Mouse (Mus musculus): ENCODE data around the gene Lpp. TPM values are rescaled to one million over a fixed set of nuclear protein-coding genes. Genes with fewer than 3 reads are reported as not detected.
A peak's percentile ranks its signal among the peaks of the same experiment; 100 is the strongest.

The Lpp gene
- polyA plus RNA-seq, 1 experiment from 2014 or later, result 42.7 TPM

- WGBS, result 84% methylated on average over 6 of the region's 6 CpGs
- H3K9ac ChIP-seq (ENCODE audit: low read depth, low read length), result no peak overlapping the region
These were observed 252.7 kb downstream of the Lpp start for GRCm38 (mm10) chr16:24645906-24646603.

GRCm38 (mm10) chr16:24651655-24652654, 258.6 kb downstream of the Lpp start:
- WGBS, result 85% methylated on average over 8 of the region's 8 CpGs
- Histone ChIP-seq H3K27me3 (replicated peaks; ENCODE audit: control insufficient read depth, insufficient read depth, low read length) (no peaks in the 10 kb centered on the region), H3K9ac (ENCODE audit: low read depth, low read length) (no peak overlapping the region), H3K9me3 (ENCODE audit: control insufficient read depth, low read length) (no peaks in the 10 kb centered on the region), H3K27ac (replicated peaks; ENCODE audit: low read depth, low read length) (no peak overlapping the region), H3K4me3 (ENCODE audit: low read depth, low read length) (no peak overlapping the region), H3K4me2 (ENCODE audit: low read depth, low read length) (no peak overlapping the region), H3K4me1 (ENCODE audit: control insufficient read depth, insufficient read depth, low read length) (no peaks in the 10 kb centered on the region), H3K36me3 (ENCODE audit: control insufficient read depth, insufficient read depth, low read length) (no peaks in the 10 kb centered on the region)
- ATAC-seq (ENCODE audit: low read depth) (no peak), DNase-seq (ENCODE audit: low spot score) (peak; percentile 16)

More at GRCm38 (mm10) chr16:24645906-24646603, 252.7 kb downstream of the Lpp start:
- ATAC-seq (ENCODE audit: low read depth) (no peak), DNase-seq (ENCODE audit: low spot score) (no peak)
- no peak overlapping the region for H3K4me3 ChIP-seq (ENCODE audit: low read depth, low read length)
- no peak overlapping the region for H3K27ac ChIP-seq (replicated peaks; ENCODE audit: low read depth, low read length)
- H3K36me3 ChIP-seq (ENCODE audit: control insufficient read depth, insufficient read depth, low read length), result no peaks in the 10 kb centered on the region
- 0 out of 2 replicates have a peak, but pooled peaks cover 7% of the 10 kb centered on the region for H3K4me1 ChIP-seq (ENCODE audit: control insufficient read depth, insufficient read depth, low read length)
- no peaks in the 10 kb centered on the region for H3K9me3 ChIP-seq (ENCODE audit: control insufficient read depth, low read length)
- H3K4me2 ChIP-seq (ENCODE audit: low read depth, low read length), result no peak overlapping the region
- no peaks in the 10 kb centered on the region for H3K27me3 ChIP-seq (replicated peaks; ENCODE audit: control insufficient read depth, insufficient read depth, low read length)

- H3K4me2 ChIP-seq (ENCODE audit: low read depth, low read length), result no peak overlapping the region
- ATAC-seq (ENCODE audit: low read depth), result no peak
These were observed 259.7 kb downstream of the Lpp start for GRCm38 (mm10) chr16:24653041-24653440.

GRCm38 (mm10) chr16:24655116-24655515, 261.8 kb downstream of the Lpp start:
- Histone ChIP-seq H3K27ac (replicated peaks; ENCODE audit: low read depth, low read length) (no peak overlapping the region), H3K4me2 (ENCODE audit: low read depth, low read length) (no peak overlapping the region), H3K4me3 (ENCODE audit: low read depth, low read length) (no peak overlapping the region), H3K4me1 (ENCODE audit: control insufficient read depth, insufficient read depth, low read length) (no peaks in the 10 kb centered on the region), H3K27me3 (replicated peaks; ENCODE audit: control insufficient read depth, insufficient read depth, low read length) (no peaks in the 10 kb centered on the region), H3K9me3 (ENCODE audit: control insufficient read depth, low read length) (no peaks in the 10 kb centered on the region), H3K9ac (ENCODE audit: low read depth, low read length) (no peak overlapping the region), H3K36me3 (ENCODE audit: control insufficient read depth, insufficient read depth, low read length) (no peaks in the 10 kb centered on the region)
- ATAC-seq (ENCODE audit: low read depth) (no peak), DNase-seq (ENCODE audit: low spot score) (no peak)
- 62% methylated on average over 3 of the region's 3 CpGs for WGBS

More at GRCm38 (mm10) chr16:24653041-24653440, 259.7 kb downstream of the Lpp start:
- WGBS, result 69% methylated on average over 5 of the region's 5 CpGs
- Histone ChIP-seq H3K27ac (replicated peaks; ENCODE audit: low read depth, low read length) (no peak overlapping the region), H3K27me3 (replicated peaks; ENCODE audit: control insufficient read depth, insufficient read depth, low read length) (no peaks in the 10 kb centered on the region), H3K36me3 (ENCODE audit: control insufficient read depth, insufficient read depth, low read length) (no peaks in the 10 kb centered on the region), H3K4me1 (ENCODE audit: control insufficient read depth, insufficient read depth, low read length) (no peaks in the 10 kb centered on the region), H3K9me3 (ENCODE audit: control insufficient read depth, low read length) (no peaks in the 10 kb centered on the region), H3K4me3 (ENCODE audit: low read depth, low read length) (no peak overlapping the region), H3K9ac (ENCODE audit: low read depth, low read length) (no peak overlapping the region)
- no peak for DNase-seq (ENCODE audit: low spot score)

GRCm38 (mm10) chr16:24656026-24656425, 262.7 kb downstream of the Lpp start:
- DNase-seq (ENCODE audit: low spot score) (no peak), ATAC-seq (ENCODE audit: low read depth) (no peak)
- Histone ChIP-seq H3K4me3 (ENCODE audit: low read depth, low read length) (no peak overlapping the region), H3K4me1 (ENCODE audit: control insufficient read depth, insufficient read depth, low read length) (no peaks in the 10 kb centered on the region), H3K36me3 (ENCODE audit: control insufficient read depth, insufficient read depth, low read length) (no peaks in the 10 kb centered on the region), H3K27me3 (replicated peaks; ENCODE audit: control insufficient read depth, insufficient read depth, low read length) (no peaks in the 10 kb centered on the region), H3K27ac (replicated peaks; ENCODE audit: low read depth, low read length) (no peak overlapping the region), H3K9ac (ENCODE audit: low read depth, low read length) (no peak overlapping the region), H3K4me2 (ENCODE audit: low read depth, low read length) (no peak overlapping the region), H3K9me3 (ENCODE audit: control insufficient read depth, low read length) (no peaks in the 10 kb centered on the region)
- WGBS, result 93% methylated on average over 8 of the region's 8 CpGs

- DNase-seq (ENCODE audit: low spot score) (no peak), ATAC-seq (ENCODE audit: low read depth) (no peak)
- Histone ChIP-seq H3K36me3 (ENCODE audit: control insufficient read depth, insufficient read depth, low read length) (peaks cover 3% of the 10 kb centered on the region; the same call in 1 of the 2 replicates), H3K9me3 (ENCODE audit: control insufficient read depth, low read length) (no peaks in the 10 kb centered on the region), H3K4me2 (ENCODE audit: low read depth, low read length) (no peak overlapping the region), H3K4me1 (ENCODE audit: control insufficient read depth, insufficient read depth, low read length) (no peaks in the 10 kb centered on the region), H3K27ac (replicated peaks; ENCODE audit: low read depth, low read length) (no peak overlapping the region), H3K27me3 (replicated peaks; ENCODE audit: control insufficient read depth, insufficient read depth, low read length) (no peaks in the 10 kb centered on the region), H3K4me3 (ENCODE audit: low read depth, low read length) (no peak overlapping the region), H3K9ac (ENCODE audit: low read depth, low read length) (no peak overlapping the region)
- WGBS, result 93% methylated on average over 5 of the region's 5 CpGs
These were observed 263.4 kb downstream of the Lpp start for GRCm38 (mm10) chr16:24656752-24657151.

GRCm38 (mm10) chr16:24659049-24659448, 265.7 kb downstream of the Lpp start:
- peaks cover 3% of the 10 kb centered on the region; the same call in 1 of the 2 replicates for H3K36me3 ChIP-seq (ENCODE audit: control insufficient read depth, insufficient read depth, low read length)
- no peak overlapping the region for H3K4me3 ChIP-seq (ENCODE audit: low read depth, low read length)
- no peaks in the 10 kb centered on the region for H3K27me3 ChIP-seq (replicated peaks; ENCODE audit: control insufficient read depth, insufficient read depth, low read length)
- DNase-seq (ENCODE audit: low spot score) (no peak), ATAC-seq (ENCODE audit: low read depth) (no peak)
- WGBS, result 91% methylated on average over 2 of the region's 2 CpGs
- H3K9me3 ChIP-seq (ENCODE audit: control insufficient read depth, low read length), result no peaks in the 10 kb centered on the region
- no peak overlapping the region for H3K9ac ChIP-seq (ENCODE audit: low read depth, low read length)
- no peak overlapping the region for H3K27ac ChIP-seq (replicated peaks; ENCODE audit: low read depth, low read length)
- no peak overlapping the region for H3K4me2 ChIP-seq (ENCODE audit: low read depth, low read length)
- no peaks in the 10 kb centered on the region for H3K4me1 ChIP-seq (ENCODE audit: control insufficient read depth, insufficient read depth, low read length)

- Histone ChIP-seq H3K4me2 (ENCODE audit: low read depth, low read length) (no peak overlapping the region), H3K9ac (ENCODE audit: low read depth, low read length) (no peak overlapping the region), H3K4me1 (ENCODE audit: control insufficient read depth, insufficient read depth, low read length) (no peaks in the 10 kb centered on the region), H3K9me3 (ENCODE audit: control insufficient read depth, low read length) (no peaks in the 10 kb centered on the region), H3K36me3 (ENCODE audit: control insufficient read depth, insufficient read depth, low read length) (peaks cover 3% of the 10 kb centered on the region; the same call in 1 of the 2 replicates), H3K27ac (replicated peaks; ENCODE audit: low read depth, low read length) (no peak overlapping the region), H3K27me3 (replicated peaks; ENCODE audit: control insufficient read depth, insufficient read depth, low read length) (no peaks in the 10 kb centered on the region), H3K4me3 (ENCODE audit: low read depth, low read length) (no peak overlapping the region)
- ATAC-seq (ENCODE audit: low read depth), result no peak
- DNase-seq (ENCODE audit: low spot score), result no peak
These were observed 270.8 kb downstream of the Lpp start for GRCm38 (mm10) chr16:24664131-24664530.

Data from embryonic facial prominence, embryonic 14.5 days (tissue).